Mouse (Mus musculus) ES-Bruce4 (cell line): ENCODE data around the gene Srrd.

Experiments
- CTCF ChIP-seq: IDR thresholded peaks from one replicate; pipeline ENCODE4 v1.8.1; 2011; ENCODE audit warnings: low read depth, low read length
- POLR2A ChIP-seq: IDR thresholded peaks from one replicate; pipeline ENCODE4 v1.8.1; 2011; ENCODE audit warnings: low read length; ENCODE audit not compliant: insufficient read depth

GRCm38 (mm10) chr5:112368666-112369065 lies 25.8 kb upstream of the Srrd start:
- TF ChIP-seq POLR2A: no peak
- no peak for TF ChIP-seq CTCF
